Mouse (Mus musculus): ENCODE data around the gene Cyth4.

GRCm38 (mm10) chr15:78669221-78669871 lies 72.5 kb downstream of the Cyth4 start:
- TF ChIP-seq POLR2A (IDR thresholded peaks at IDR 0.05; ENCODE audit: control insufficient read depth, low read depth, low read length), result 0 out of 2 replicates have a peak, but pooled peaks have one; percentile 18
- no peak for TF ChIP-seq CTCF (IDR thresholded peaks at IDR 0.05; ENCODE audit: control insufficient read depth, insufficient read depth, insufficient replicate concordance, low read depth, low read length)
